ENCODE assay signal across 16 mouse cellular contexts in the genomic region with DNA sequence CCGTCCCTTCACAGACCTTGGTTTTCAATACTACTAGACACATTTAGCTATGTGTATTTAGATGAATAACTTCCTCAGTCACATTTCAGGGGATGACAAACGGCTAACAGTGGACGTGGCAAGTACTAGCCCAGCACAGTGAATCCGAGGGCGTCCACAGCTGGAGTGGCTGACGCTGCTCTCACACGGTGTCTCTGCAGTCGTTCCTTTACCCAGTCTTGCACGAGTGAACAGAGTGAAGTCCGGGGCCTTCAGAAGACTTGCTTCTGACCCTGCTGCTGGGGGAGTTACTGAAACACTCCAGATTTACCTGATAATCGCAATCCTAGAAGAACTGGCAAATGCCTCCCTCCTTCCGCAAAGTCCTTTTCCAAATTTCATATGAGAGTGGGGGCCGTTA.
"Had no signal": no experiment of that assay in that cellular context is flagged by ENCODE, and none has a peak within 500 bp of the region (broad histone marks: within the 10 kb centered on the region; RNA-seq: fewer than 3 reads in every experiment).

No protein-coding gene starts in this region.

- H3K27ac ChIP-seq: intestine, embryonic 15.5 days; liver, embryonic 13.5 days; stomach, embryonic 15.5 days had no signal

- ATAC-seq: intestine, embryonic 15.5 days had no signal

- H3K9me3 ChIP-seq: intestine, embryonic 15.5 days; liver, embryonic 13.5 days; stomach, embryonic 15.5 days had no signal

- H3K9ac ChIP-seq: intestine, embryonic 15.5 days; liver, embryonic 13.5 days; stomach, embryonic 15.5 days had no signal

- H3K4me3 ChIP-seq: intestine, embryonic 15.5 days; liver, embryonic 13.5 days; stomach, embryonic 15.5 days had no signal

- H3K4me2 ChIP-seq: intestine, embryonic 15.5 days; liver, embryonic 13.5 days; midbrain, embryonic 11.5 days; stomach, embryonic 15.5 days had no signal

- DNase-seq: kidney, adult 2 months; kidney, postnatal 14 days; left cerebral cortex, postnatal 4 days; liver, embryonic 13.5 days; lung, adult 2 months; lung, postnatal 14 days; lung, postnatal 4 days; midbrain, embryonic 14.5 days; right cerebral cortex, postnatal 14 days; spleen, adult 18-20 months; thymus, adult 2 months; thymus, postnatal 14 days; thymus, postnatal 4 days had no signal

- H3K36me3 ChIP-seq: intestine, embryonic 15.5 days; liver, embryonic 13.5 days; stomach, embryonic 15.5 days had no signal

- H3K4me1 ChIP-seq: intestine, embryonic 15.5 days; liver, embryonic 13.5 days; stomach, embryonic 15.5 days had no signal

- H3K27me3 ChIP-seq: intestine, embryonic 15.5 days; liver, embryonic 13.5 days; stomach, embryonic 15.5 days had no signal
